Mouse (Mus musculus) thymus, postnatal 0 days (tissue): ENCODE measurements around the gene Gda. TPM values are rescaled to one million over a fixed set of nuclear protein-coding genes. Genes with fewer than 3 reads are reported as not detected.
A peak's percentile ranks its signal among the peaks of the same experiment; 100 is the strongest.

Experiments
- DNase-seq: peaks from one replicate; pipeline ENCODE4 v3.0.0-alpha.2; 2015; ENCODE audit warnings: low spot score
- polyA plus RNA-seq: library from polyadenylated mRNA; unstranded; fragments of >200 nt; fragmentation: Nextera tagmentation; extraction: Ambion mirVana; gene quantifications from 2 replicates; pipeline ENCODE4 v1.2.1, GENCODE M21; 2015

Gda gene
- 0.60 and 0.91 TPM in 2 replicates for polyA plus RNA-seq

GRCm38 (mm10) chr19:21473345-21473744 is at the start of gene Gda:
Gda (minus strand) TSS chr19:21473445.
- DNase-seq = no peak

GRCm38 (mm10) chr19:21520280-21520679 is 47.0 kb upstream of the Gda start:
- DNase-seq = no peak

DNA sequence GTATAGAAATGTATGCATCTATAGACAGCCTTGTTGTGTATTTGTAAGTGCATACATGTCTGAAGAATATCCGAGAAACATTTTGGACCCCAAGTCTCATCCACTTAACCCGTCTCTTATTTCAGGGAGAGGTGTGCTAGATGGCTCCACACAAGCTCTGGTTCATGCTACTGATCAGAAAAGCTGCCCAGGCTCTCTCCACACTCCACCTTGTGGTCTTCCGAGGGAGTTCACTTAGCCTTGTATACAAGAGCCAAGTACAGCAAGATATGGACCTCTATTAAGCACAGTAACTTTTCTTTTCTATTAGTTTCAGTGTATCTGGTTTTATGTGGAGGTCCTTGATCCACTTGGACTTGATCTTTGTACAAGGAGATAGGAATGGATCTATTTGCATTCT is 36.9 kb upstream of the Gda start:
- peak; percentile 30 for DNase-seq

GRCm38 (mm10) chr19:21507561-21508232 is 34.5 kb upstream of the Gda start:
- DNase-seq = no peak

DNA sequence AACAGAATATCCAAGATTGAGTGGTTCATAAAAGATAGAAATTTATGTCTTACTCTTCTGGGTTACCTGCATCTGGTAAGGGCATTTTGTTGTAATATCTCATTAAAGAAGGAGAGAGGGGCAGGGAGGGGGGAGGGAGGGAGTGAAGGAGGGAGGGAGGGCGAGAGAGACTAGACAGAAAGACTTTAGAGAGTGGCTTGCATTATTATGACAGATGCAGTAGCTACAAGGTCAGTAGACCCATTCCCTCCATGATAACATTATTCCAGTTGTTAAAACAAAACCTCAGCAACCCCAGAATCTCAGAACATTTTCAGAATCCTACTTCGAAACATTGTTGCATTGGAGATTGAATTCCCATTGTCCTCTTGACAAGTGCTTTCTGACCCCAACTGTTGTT is 33.9 kb upstream of the Gda start:
- no peak for DNase-seq

- DNase-seq = no peak
Measured at GRCm38 (mm10) chr19:21504716-21505115, 31.5 kb upstream of the Gda start.

GRCm38 (mm10) chr19:21499394-21499983 is 26.2 kb upstream of the Gda start:
- DNase-seq = no peak

- DNase-seq = no peak
Measured at GRCm38 (mm10) chr19:21495817-21496216, 22.6 kb upstream of the Gda start.

GRCm38 (mm10) chr19:21493807-21494521 is 20.7 kb upstream of the Gda start:
- DNase-seq = no peak

GRCm38 (mm10) chr19:21491391-21491790 is 18.1 kb upstream of the Gda start:
- no peak for DNase-seq

GRCm38 (mm10) chr19:21487124-21487944 is 14.1 kb upstream of the Gda start:
- DNase-seq = no peak

DNA sequence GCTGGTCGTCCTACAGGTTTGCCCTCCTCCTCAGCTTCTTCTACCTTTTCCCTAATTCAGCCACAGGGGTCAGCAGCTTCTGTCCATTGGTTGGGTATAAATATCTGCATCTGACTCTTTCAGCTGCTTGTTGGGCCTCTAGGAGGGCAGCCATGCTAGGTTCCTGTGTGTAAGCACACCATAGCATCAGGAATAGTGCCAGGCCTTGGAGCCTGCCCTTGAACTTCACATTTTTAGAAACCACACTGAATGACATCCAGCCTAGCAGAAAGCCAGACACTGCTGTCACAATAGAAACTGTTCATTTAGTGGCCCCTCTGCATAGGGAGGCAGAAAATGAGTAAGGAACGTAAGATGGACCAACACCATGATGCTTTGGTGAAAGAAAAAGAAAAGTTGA is 8.9 kb upstream of the Gda start:
- DNase-seq = no peak

DNA sequence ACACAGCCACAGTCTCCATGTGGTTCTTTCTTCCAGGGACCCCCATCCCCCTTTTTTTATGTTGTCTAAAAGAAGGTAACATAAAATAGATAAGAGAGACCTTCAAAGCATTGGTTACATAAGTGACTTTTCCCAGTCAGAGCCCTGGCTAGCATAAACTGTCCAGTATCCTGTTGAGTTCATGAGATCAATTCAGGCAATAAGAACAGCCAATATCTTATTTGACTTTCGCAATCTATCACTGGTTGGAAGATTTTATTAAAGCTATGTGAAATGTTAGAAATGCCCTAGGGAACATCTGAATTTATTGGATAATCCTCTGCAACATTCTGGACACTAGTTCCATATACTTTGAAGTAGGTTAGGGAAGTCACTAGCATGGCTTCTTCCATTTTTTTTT is 7.8 kb upstream of the Gda start:
- DNase-seq = no peak

- DNase-seq = no peak
Measured at GRCm38 (mm10) chr19:21480053-21480419, 6.8 kb upstream of the Gda start.

- no peak for DNase-seq
Measured at GRCm38 (mm10) chr19:21479183-21480052, 6.2 kb upstream of the Gda start.

GRCm38 (mm10) chr19:21478538-21478937 is 5.3 kb upstream of the Gda start:
- no peak for DNase-seq

DNA sequence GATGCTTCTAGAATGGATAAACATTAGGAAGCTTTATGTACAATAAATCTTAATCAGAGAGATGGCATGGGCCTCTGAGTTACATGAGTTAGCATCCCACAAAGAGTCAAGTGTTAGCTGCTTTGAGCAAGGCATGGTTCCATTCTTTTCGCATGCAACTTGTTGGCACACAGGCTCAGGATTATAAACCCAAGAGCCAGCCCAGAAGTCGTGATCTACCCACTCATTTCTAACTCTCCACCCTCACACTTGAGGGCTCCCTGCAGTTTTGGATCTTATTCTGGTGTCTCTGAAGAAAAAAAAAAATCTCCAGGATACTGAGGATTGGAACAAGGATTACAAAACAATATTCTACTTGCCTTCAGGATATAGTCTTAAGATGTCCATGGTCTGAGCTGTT is 4.5 kb upstream of the Gda start:
- no peak for DNase-seq

- no peak for DNase-seq
Measured at GRCm38 (mm10) chr19:21476782-21477181, 3.5 kb upstream of the Gda start.

GRCm38 (mm10) chr19:21472121-21472780 is 994 bp downstream of the Gda start:
- peak; percentile 24 for DNase-seq
